Mouse (Mus musculus): Measurements from ENCODE around the gene H1foo. TPM values are rescaled to one million over a fixed set of nuclear protein-coding genes. Genes with fewer than 3 reads are reported as not detected.

The H1foo gene
- not detected in 2 replicates for polyA plus RNA-seq (2015; fragmentation: Nextera tagmentation; extraction: Ambion mirVana)

GRCm38 (mm10) chr6:115944638-115945037 is at the start of gene H1foo:
Gene H1foo (plus strand): TSS chr6:115944938.
- no peak within 1 kb of the TSS for H3K9ac ChIP-seq
- H3K9me3 ChIP-seq (replicated peaks): no peaks in the 10 kb centered on the region
- no peak within 1 kb of the TSS for H3K4me2 ChIP-seq
- no peaks in the 10 kb centered on the region for H3K27me3 ChIP-seq
- WGBS: 82% methylated on average over 5 of the region's 5 CpGs
- H3K27ac ChIP-seq: no peak within 1 kb of the TSS
- no peak within 1 kb of the TSS for H3K4me3 ChIP-seq
- ATAC-seq: no peak
- no peaks in the 10 kb centered on the region for H3K36me3 ChIP-seq (ENCODE audit: poor library complexity, severe bottlenecking)
- H3K4me1 ChIP-seq: 0 out of 2 replicates have a peak, but pooled peaks cover 3% of the 10 kb centered on the region

GRCm38 (mm10) chr6:115896346-115896745 is 48.4 kb upstream of the H1foo start:
- Histone ChIP-seq H3K27ac (no peak overlapping the region), H3K9ac (no peak overlapping the region), H3K36me3 (ENCODE audit: poor library complexity, severe bottlenecking) (peaks cover 31% of the 10 kb centered on the region), H3K9me3 (replicated peaks) (no peaks in the 10 kb centered on the region), H3K4me1 (peaks cover 16% of the 10 kb centered on the region), H3K4me3 (no peak overlapping the region), H3K4me2 (no peak overlapping the region), H3K27me3 (no peaks in the 10 kb centered on the region)
- WGBS: 26% methylated on average over 1 of the region's 1 CpGs
- ATAC-seq: no peak

- WGBS: 75% methylated on average over 4 of the region's 4 CpGs
- no peak for ATAC-seq
- Histone ChIP-seq H3K4me2 (no peak overlapping the region), H3K36me3 (ENCODE audit: poor library complexity, severe bottlenecking) (peaks cover 31% of the 10 kb centered on the region), H3K27ac (no peak overlapping the region), H3K27me3 (no peaks in the 10 kb centered on the region), H3K4me3 (no peak overlapping the region), H3K9ac (no peak overlapping the region), H3K4me1 (peaks cover 11% of the 10 kb centered on the region), H3K9me3 (replicated peaks) (no peaks in the 10 kb centered on the region)
These were observed 47.6 kb upstream of the H1foo start for GRCm38 (mm10) chr6:115897117-115897516.

- WGBS: 83% methylated on average over 7 of the region's 7 CpGs
These were observed 46.7 kb upstream of the H1foo start for GRCm38 (mm10) chr6:115897926-115898520.

GRCm38 (mm10) chr6:115901062-115901461 is 43.7 kb upstream of the H1foo start:
- ATAC-seq: peak; percentile 81
- 28% methylated on average over 3 of the region's 3 CpGs for WGBS

More at GRCm38 (mm10) chr6:115897926-115898520, 46.7 kb upstream of the H1foo start:
- Histone ChIP-seq H3K9ac (no peak overlapping the region), H3K27ac (no peak overlapping the region), H3K4me2 (no peak overlapping the region), H3K36me3 (ENCODE audit: poor library complexity, severe bottlenecking) (peaks cover 28% of the 10 kb centered on the region), H3K27me3 (no peaks in the 10 kb centered on the region), H3K4me3 (no peak overlapping the region), H3K9me3 (replicated peaks) (no peaks in the 10 kb centered on the region), H3K4me1 (peaks cover 5% of the 10 kb centered on the region; the same call in 1 of the 2 replicates)
- ATAC-seq: no peak

GRCm38 (mm10) chr6:115901489-115901931 is 43.2 kb upstream of the H1foo start:
- Histone ChIP-seq H3K4me3 (no peak overlapping the region), H3K27ac (peak overlapping the region; percentile 19; the same call in 1 of the 2 replicates), H3K27me3 (no peaks in the 10 kb centered on the region), H3K4me2 (no peak overlapping the region), H3K36me3 (ENCODE audit: poor library complexity, severe bottlenecking) (peaks cover 33% of the 10 kb centered on the region), H3K9ac (no peak overlapping the region; the same call in 1 of the 2 replicates), H3K9me3 (replicated peaks) (no peaks in the 10 kb centered on the region), H3K4me1 (peaks cover 5% of the 10 kb centered on the region; the same call in 1 of the 2 replicates)
- 0 out of 2 replicates have a peak, but pooled peaks have one; percentile 16 for ATAC-seq
- 80% methylated on average over 8 of the region's 8 CpGs for WGBS

More at GRCm38 (mm10) chr6:115901062-115901461, 43.7 kb upstream of the H1foo start:
- H3K27ac ChIP-seq: peak overlapping the region; percentile 19; the same call in 1 of the 2 replicates
- H3K4me2 ChIP-seq: no peak overlapping the region
- no peaks in the 10 kb centered on the region for H3K9me3 ChIP-seq (replicated peaks)
- H3K4me1 ChIP-seq: peaks cover 5% of the 10 kb centered on the region; the same call in 1 of the 2 replicates
- peaks cover 31% of the 10 kb centered on the region for H3K36me3 ChIP-seq (ENCODE audit: poor library complexity, severe bottlenecking)
- no peaks in the 10 kb centered on the region for H3K27me3 ChIP-seq
- no peak overlapping the region; the same call in 1 of the 2 replicates for H3K9ac ChIP-seq
- no peak overlapping the region for H3K4me3 ChIP-seq

GRCm38 (mm10) chr6:115902545-115902944 is 42.2 kb upstream of the H1foo start:
- H3K36me3 ChIP-seq (ENCODE audit: poor library complexity, severe bottlenecking): peaks cover 41% of the 10 kb centered on the region
- H3K4me2 ChIP-seq: no peak overlapping the region
- no peak overlapping the region for H3K9ac ChIP-seq
- 79% methylated on average over 3 of the region's 3 CpGs for WGBS
- H3K4me1 ChIP-seq: peaks cover 5% of the 10 kb centered on the region; the same call in 1 of the 2 replicates
- H3K9me3 ChIP-seq (replicated peaks): no peaks in the 10 kb centered on the region
- ATAC-seq: no peak
- H3K27ac ChIP-seq: no peak overlapping the region
- no peak overlapping the region for H3K4me3 ChIP-seq
- no peaks in the 10 kb centered on the region for H3K27me3 ChIP-seq

GRCm38 (mm10) chr6:115905568-115905967 is 39.2 kb upstream of the H1foo start:
- WGBS: 92% methylated on average over 6 of the region's 6 CpGs
- Histone ChIP-seq H3K4me2 (no peak overlapping the region), H3K4me3 (no peak overlapping the region), H3K27me3 (no peaks in the 10 kb centered on the region), H3K4me1 (peaks cover 13% of the 10 kb centered on the region; the same call in 1 of the 2 replicates), H3K9ac (no peak overlapping the region), H3K27ac (no peak overlapping the region), H3K36me3 (ENCODE audit: poor library complexity, severe bottlenecking) (peaks cover 40% of the 10 kb centered on the region), H3K9me3 (replicated peaks) (no peaks in the 10 kb centered on the region)
- no peak for ATAC-seq

GRCm38 (mm10) chr6:115906455-115906854 is 38.3 kb upstream of the H1foo start:
- no peak for ATAC-seq
- Histone ChIP-seq H3K9ac (no peak overlapping the region), H3K9me3 (replicated peaks) (no peaks in the 10 kb centered on the region), H3K4me3 (no peak overlapping the region), H3K36me3 (ENCODE audit: poor library complexity, severe bottlenecking) (peaks cover 40% of the 10 kb centered on the region), H3K27ac (no peak overlapping the region), H3K27me3 (no peaks in the 10 kb centered on the region), H3K4me1 (peaks cover 9% of the 10 kb centered on the region; the same call in 1 of the 2 replicates), H3K4me2 (no peak overlapping the region)
- WGBS: 91% methylated on average over 1 of the region's 1 CpGs

GRCm38 (mm10) chr6:115906871-115907270 is 37.9 kb upstream of the H1foo start:
- H3K36me3 ChIP-seq (ENCODE audit: poor library complexity, severe bottlenecking): peaks cover 40% of the 10 kb centered on the region
- no peaks in the 10 kb centered on the region for H3K9me3 ChIP-seq (replicated peaks)
- H3K9ac ChIP-seq: no peak overlapping the region
- 0 out of 2 replicates have a peak, but pooled peaks cover 8% of the 10 kb centered on the region for H3K4me1 ChIP-seq
- no peak overlapping the region for H3K4me2 ChIP-seq
- 87% methylated on average over 2 of the region's 2 CpGs for WGBS
- H3K27ac ChIP-seq: no peak overlapping the region
- no peak overlapping the region for H3K4me3 ChIP-seq
- no peaks in the 10 kb centered on the region for H3K27me3 ChIP-seq
- ATAC-seq: no peak

GRCm38 (mm10) chr6:115908421-115908982 is 36.2 kb upstream of the H1foo start:
- Histone ChIP-seq H3K27me3 (no peaks in the 10 kb centered on the region), H3K27ac (no peak overlapping the region), H3K9me3 (replicated peaks) (no peaks in the 10 kb centered on the region), H3K36me3 (ENCODE audit: poor library complexity, severe bottlenecking) (peaks cover 37% of the 10 kb centered on the region), H3K4me2 (no peak overlapping the region), H3K4me3 (no peak overlapping the region), H3K4me1 (peaks cover 17% of the 10 kb centered on the region), H3K9ac (no peak overlapping the region; the same call in 1 of the 2 replicates)
- 53% methylated on average over 6 of the region's 6 CpGs for WGBS
- ATAC-seq: no peak

- Histone ChIP-seq H3K27me3 (no peaks in the 10 kb centered on the region), H3K9ac (no peak overlapping the region), H3K4me1 (peaks cover 22% of the 10 kb centered on the region), H3K36me3 (ENCODE audit: poor library complexity, severe bottlenecking) (peaks cover 33% of the 10 kb centered on the region), H3K4me2 (no peak overlapping the region), H3K27ac (no peak overlapping the region), H3K4me3 (no peak overlapping the region), H3K9me3 (replicated peaks) (no peaks in the 10 kb centered on the region)
- WGBS: 70% methylated on average over 3 of the region's 3 CpGs
- no peak for ATAC-seq
These were observed 35.7 kb upstream of the H1foo start for GRCm38 (mm10) chr6:115909052-115909451.

Measured in forebrain, embryonic 13.5 days (tissue).